Mouse (Mus musculus): ENCODE results near the gene Nlk. TPM values are rescaled to one million over a fixed set of nuclear protein-coding genes. Genes with fewer than 3 reads are reported as not detected.

Gene Nlk
- polyA plus RNA-seq, 1 experiment from 2014 or later: 14.9 TPM

DNA sequence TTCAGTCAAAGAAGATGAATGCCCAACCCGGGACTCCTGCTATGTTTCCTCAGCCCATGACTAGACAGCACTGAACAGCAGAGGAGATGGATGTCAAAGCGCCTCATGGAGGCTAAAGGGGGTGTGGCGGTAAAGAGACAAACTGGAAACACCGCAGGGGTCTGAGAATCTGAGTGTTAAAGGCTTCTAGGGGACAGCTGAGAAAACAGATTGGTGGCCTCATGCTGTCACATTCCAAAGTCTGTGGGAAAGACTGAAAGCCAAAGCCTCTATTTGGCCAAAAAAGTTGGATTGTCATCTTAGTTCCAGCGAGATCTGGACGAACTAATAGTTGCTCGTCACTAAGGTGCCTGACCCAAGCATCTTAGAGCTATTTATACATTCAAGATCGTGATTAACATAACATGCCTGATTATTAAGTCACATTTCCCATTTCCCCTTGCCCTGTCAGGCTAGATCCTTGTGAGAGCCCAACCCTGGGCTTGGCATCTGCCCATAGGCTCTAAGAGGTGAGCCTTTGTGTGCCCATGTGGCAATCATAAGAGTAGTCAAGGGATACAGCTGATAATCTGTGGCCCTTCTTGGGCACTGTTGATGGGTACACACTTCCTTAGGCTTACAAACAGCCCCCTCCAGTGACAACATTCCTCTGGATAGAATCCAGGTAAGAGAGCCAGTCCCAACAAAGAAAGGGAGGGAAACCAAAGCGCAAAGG is 173.8 kb downstream of the Nlk start:
- H3K36me3 ChIP-seq (ENCODE audit: control insufficient read depth, insufficient read depth, low read length): peaks cover 100% of the 10 kb centered on the region
- 73% methylated on average over 9 of the region's 9 CpGs for WGBS
- H3K9ac ChIP-seq (ENCODE audit: low read length): no peak overlapping the region
- H3K27me3 ChIP-seq (ENCODE audit: control insufficient read depth, insufficient read depth, low read length): no peaks in the 10 kb centered on the region
- ATAC-seq (ENCODE audit: insufficient number of reproducible peaks, insufficient read depth, low FRiP score, low read depth): no peak
- H3K4me3 ChIP-seq (ENCODE audit: control insufficient read depth in 1 of 2, insufficient read depth in 1 of 2, low read depth in 1 of 2, low read length in 2 of 2): no peak overlapping the region
- H3K4me1 ChIP-seq (ENCODE audit: control insufficient read depth in 2 of 2, insufficient read depth in 2 of 2, low read length in 2 of 2): no peaks in the 10 kb centered on the region
- no peak overlapping the region for H3K4me2 ChIP-seq (ENCODE audit: low read length)
- H3K27ac ChIP-seq (replicated peaks in 1 of 2; ENCODE audit: control insufficient read depth in 1 of 2, insufficient read depth in 1 of 2, low read depth in 2 of 2, low read length in 2 of 2): no peak overlapping the region
- H3K9me3 ChIP-seq (ENCODE audit: control insufficient read depth, low read length): no peaks in the 10 kb centered on the region

DNA sequence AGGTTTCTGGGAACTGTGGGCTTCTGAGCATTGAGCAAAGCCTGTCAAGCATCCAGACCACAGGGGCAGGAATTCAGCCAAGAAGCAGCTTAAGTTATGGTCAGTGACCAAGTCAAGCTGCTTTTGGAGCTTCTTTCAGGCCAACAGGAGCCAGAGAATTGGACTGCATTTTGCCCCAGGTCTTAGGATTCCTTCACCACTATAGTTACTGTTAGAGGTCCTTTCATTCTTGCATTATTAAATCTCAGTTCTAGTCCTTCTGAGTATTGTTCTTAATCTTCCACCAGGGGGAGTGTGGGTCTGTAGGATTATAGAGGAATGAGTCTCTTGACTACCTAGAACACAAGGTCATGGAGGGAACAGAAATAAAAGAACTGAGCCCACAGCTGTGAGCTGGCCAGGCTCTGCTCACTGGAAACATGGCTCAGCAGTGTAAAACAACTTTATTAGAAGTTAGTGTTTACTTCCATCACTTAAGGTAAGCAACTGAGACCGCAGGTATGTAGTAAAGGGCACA is 174.6 kb downstream of the Nlk start:
- Histone ChIP-seq H3K27ac (replicated peaks in 1 of 2; ENCODE audit: control insufficient read depth in 1 of 2, insufficient read depth in 1 of 2, low read depth in 2 of 2, low read length in 2 of 2) (no peak overlapping the region), H3K4me1 (ENCODE audit: control insufficient read depth in 2 of 2, insufficient read depth in 2 of 2, low read length in 2 of 2) (no peaks in the 10 kb centered on the region), H3K36me3 (ENCODE audit: control insufficient read depth, insufficient read depth, low read length) (peaks cover 100% of the 10 kb centered on the region), H3K4me2 (ENCODE audit: low read length) (no peak overlapping the region), H3K27me3 (ENCODE audit: control insufficient read depth, insufficient read depth, low read length) (no peaks in the 10 kb centered on the region), H3K4me3 (ENCODE audit: control insufficient read depth in 1 of 2, insufficient read depth in 1 of 2, low read depth in 1 of 2, low read length in 2 of 2) (no peak overlapping the region), H3K9ac (ENCODE audit: low read length) (no peak overlapping the region), H3K9me3 (ENCODE audit: control insufficient read depth, low read length) (no peaks in the 10 kb centered on the region)
- ATAC-seq (ENCODE audit: insufficient number of reproducible peaks, insufficient read depth, low FRiP score, low read depth): no peak
- WGBS: 100% methylated on average over 1 of the region's 1 CpGs

DNA sequence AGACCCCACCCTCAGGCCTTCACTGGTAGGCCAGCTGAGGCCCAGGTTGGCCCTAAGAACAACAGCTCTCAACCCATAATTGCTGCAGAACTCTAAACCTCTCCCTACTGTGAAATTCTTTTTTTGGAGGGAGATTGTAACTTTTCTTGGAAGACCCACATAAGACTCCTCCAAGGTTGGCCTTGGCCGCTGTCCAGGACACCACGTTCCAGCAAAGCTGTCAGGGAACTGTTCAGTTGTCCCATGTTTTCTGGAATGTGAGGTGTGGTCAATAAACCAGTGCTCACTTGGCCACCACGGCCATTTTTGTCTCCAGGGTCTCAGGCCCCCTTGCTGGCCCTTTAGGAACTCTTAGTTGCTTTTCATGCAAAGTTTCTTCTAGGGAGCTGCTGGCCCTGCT is 175.3 kb downstream of the Nlk start:
- Histone ChIP-seq H3K9me3 (ENCODE audit: control insufficient read depth, low read length) (no peaks in the 10 kb centered on the region), H3K9ac (ENCODE audit: low read length) (no peak overlapping the region)
- ATAC-seq (ENCODE audit: insufficient number of reproducible peaks, insufficient read depth, low FRiP score, low read depth): no peak

DNA sequence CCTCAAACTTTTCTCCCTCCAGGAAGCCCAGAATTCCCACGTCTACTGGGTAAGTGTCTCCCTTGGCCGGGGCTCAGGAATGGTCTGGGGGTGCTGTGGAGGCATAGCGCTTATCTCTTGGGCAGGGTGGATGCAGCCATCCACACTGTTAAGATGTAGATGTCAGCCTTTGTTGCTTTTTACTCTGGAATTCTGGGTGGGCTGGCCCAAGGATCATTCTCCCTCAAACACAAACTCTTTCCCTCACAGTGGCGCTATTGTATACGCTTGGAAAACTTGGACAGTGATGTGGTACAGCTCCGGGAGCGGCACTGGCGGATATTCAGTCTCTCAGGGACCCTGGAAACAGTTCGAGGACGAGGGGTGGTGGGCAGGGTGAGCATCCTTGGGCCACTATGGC is 178.2 kb downstream of the Nlk start:
- peaks cover 97% of the 10 kb centered on the region for H3K36me3 ChIP-seq (ENCODE audit: control insufficient read depth, insufficient read depth, low read length)
- no peak overlapping the region for H3K4me2 ChIP-seq (ENCODE audit: low read length)
- 91% methylated on average over 10 of the region's 10 CpGs for WGBS
- no peak overlapping the region for H3K27ac ChIP-seq (replicated peaks in 1 of 2; ENCODE audit: control insufficient read depth in 1 of 2, insufficient read depth in 1 of 2, low read depth in 2 of 2, low read length in 2 of 2)
- no peaks in the 10 kb centered on the region for H3K9me3 ChIP-seq (ENCODE audit: control insufficient read depth, low read length)
- H3K9ac ChIP-seq (ENCODE audit: low read length): no peak overlapping the region
- no peaks in the 10 kb centered on the region for H3K27me3 ChIP-seq (ENCODE audit: control insufficient read depth, insufficient read depth, low read length)
- no peak for ATAC-seq (ENCODE audit: insufficient number of reproducible peaks, insufficient read depth, low FRiP score, low read depth)
- no peaks in the 10 kb centered on the region for H3K4me1 ChIP-seq (ENCODE audit: control insufficient read depth in 2 of 2, insufficient read depth in 2 of 2, low read length in 2 of 2)
- no peak overlapping the region for H3K4me3 ChIP-seq (ENCODE audit: control insufficient read depth in 1 of 2, insufficient read depth in 1 of 2, low read depth in 1 of 2, low read length in 2 of 2)

More for the DNA sequence above, 175.3 kb downstream of the Nlk start:
- H3K4me3 ChIP-seq (ENCODE audit: control insufficient read depth in 1 of 2, insufficient read depth in 1 of 2, low read depth in 1 of 2, low read length in 2 of 2): no peak overlapping the region
- H3K4me2 ChIP-seq (ENCODE audit: low read length): no peak overlapping the region
- WGBS: 79% methylated on average over 3 of the region's 3 CpGs
- no peaks in the 10 kb centered on the region for H3K4me1 ChIP-seq (ENCODE audit: control insufficient read depth in 2 of 2, insufficient read depth in 2 of 2, low read length in 2 of 2)
- H3K27ac ChIP-seq (replicated peaks in 1 of 2; ENCODE audit: control insufficient read depth in 1 of 2, insufficient read depth in 1 of 2, low read depth in 2 of 2, low read length in 2 of 2): no peak overlapping the region
- H3K36me3 ChIP-seq (ENCODE audit: control insufficient read depth, insufficient read depth, low read length): peaks cover 97% of the 10 kb centered on the region
- H3K27me3 ChIP-seq (ENCODE audit: control insufficient read depth, insufficient read depth, low read length): no peaks in the 10 kb centered on the region

Other genes with a start within 250 kb of the Nlk start
- gene Slc46a1, start 231.7 kb downstream of the Nlk start, polyA plus RNA-seq (2014; fragmentation: Nextera tagmentation; extraction: Ambion mirVana): 6.2 and 8.1 TPM in 2 replicates
- 0.11 TPM in 1 of 2 replicates, not detected in the other for gene Sarm1, start 199.6 kb downstream of the Nlk start, polyA plus RNA-seq (2014; fragmentation: Nextera tagmentation; extraction: Ambion mirVana)
- gene Vtn, start 198.3 kb downstream of the Nlk start, polyA plus RNA-seq (2014; fragmentation: Nextera tagmentation; extraction: Ambion mirVana): 0.15 and 0.34 TPM in 2 replicates
- gene Sebox, start 193.9 kb downstream of the Nlk start, polyA plus RNA-seq (2014; fragmentation: Nextera tagmentation; extraction: Ambion mirVana): not detected in 2 replicates
- 41.2 and 44.4 TPM in 2 replicates for gene Tmem199, start 185.2 kb downstream of the Nlk start, polyA plus RNA-seq (2014; fragmentation: Nextera tagmentation; extraction: Ambion mirVana)
- gene Poldip2, start 185.2 kb downstream of the Nlk start, polyA plus RNA-seq (2014; fragmentation: Nextera tagmentation; extraction: Ambion mirVana): 155 and 161 TPM in 2 replicates
- 77.6 and 77.9 TPM in 2 replicates for gene Tnfaip1, start 161.0 kb downstream of the Nlk start, polyA plus RNA-seq (2014; fragmentation: Nextera tagmentation; extraction: Ambion mirVana)
- gene Ift20, start 161.0 kb downstream of the Nlk start, polyA plus RNA-seq (2014; fragmentation: Nextera tagmentation; extraction: Ambion mirVana): 104 and 112 TPM in 2 replicates
- 51.7 and 54.7 TPM in 2 replicates for gene Tmem97, start 146.6 kb downstream of the Nlk start, polyA plus RNA-seq (2014; fragmentation: Nextera tagmentation; extraction: Ambion mirVana)
- gene Ccnq, start 54.4 kb upstream of the Nlk start, polyA plus RNA-seq (2014; fragmentation: Nextera tagmentation; extraction: Ambion mirVana): 29.3 and 34.4 TPM in 2 replicates
- gene Lyrm9, start 129.2 kb upstream of the Nlk start, polyA plus RNA-seq (2014; fragmentation: Nextera tagmentation; extraction: Ambion mirVana): 31.0 and 41.2 TPM in 2 replicates
- gene Nos2, start 223.4 kb upstream of the Nlk start, polyA plus RNA-seq (2014; fragmentation: Nextera tagmentation; extraction: Ambion mirVana): 1.4 and 1.6 TPM in 2 replicates

Measured in heart, embryonic 14.5 days (tissue).